Mouse (Mus musculus) CH12.LX (cell line): ENCODE results near the gene Col6a2. TPM values are rescaled to one million over a fixed set of nuclear protein-coding genes. Genes with fewer than 3 reads are reported as not detected.
A peak's percentile ranks its signal among the peaks of the same experiment; 100 is the strongest.

Experiments used
- DNase-seq: peaks from one replicate; pipeline ENCODE4 v3.0.0-alpha.2; 2013; ENCODE audit errors: extremely low read depth
- H3K27ac ChIP-seq: 2 replicates; pipeline ENCODE4 v1.5.1; 2012; ENCODE audit warnings: low read depth, mild to moderate bottlenecking, control low read depth, moderate library complexity; ENCODE audit not compliant: insufficient read depth
- H3K27me3 ChIP-seq: replicated peaks from 2 replicates; pipeline ENCODE3; 2012; ENCODE audit warnings: inconsistent platforms
- H3K36me3 ChIP-seq, 2 experiments: replicated peaks in 1 of 2; 2 replicates each; pipeline versions ENCODE3 to v1.6.1; 2012; ENCODE audit warnings: inconsistent platforms in 1 of 2, low read length in 1 of 2, mild to moderate bottlenecking in 1 of 2, mixed read lengths in 1 of 2, moderate library complexity in 1 of 2; ENCODE audit not compliant: control insufficient read depth in 1 of 2, insufficient read depth in 1 of 2
- H3K4me1 ChIP-seq, 2 experiments: 2 replicates each; pipeline ENCODE4 v1.6.1; 2012; ENCODE audit warnings: inconsistent platforms in 1 of 2, moderate library complexity in 1 of 2; ENCODE audit not compliant: insufficient read depth in 2 of 2, control insufficient read depth in 1 of 2
- H3K4me2 ChIP-seq: 2 replicates; pipeline ENCODE4 v1.6.1; 2012; ENCODE audit warnings: low read depth, mild to moderate bottlenecking, control low read depth; ENCODE audit not compliant: poor library complexity, insufficient read depth, severe bottlenecking
- H3K4me3 ChIP-seq, 3 experiments: fragments of 150-350 bp in 1 of 3; sonication (generic) in 1 of 3; replicated peaks in 1 of 3; 2 replicates each; pipeline versions ENCODE3 to v1.5.1; 2011 to 2012; ENCODE audit warnings: low read depth in 2 of 3, low read length in 2 of 3, mild to moderate bottlenecking in 2 of 3, moderate library complexity in 2 of 3, control low read depth in 1 of 3, improper control_type of control experiment in 1 of 3, inconsistent platforms in 1 of 3, mixed read lengths in 1 of 3; ENCODE audit not compliant: poor library complexity in 1 of 3
- H3K79me2 ChIP-seq: replicated peaks from 2 replicates; pipeline ENCODE4 v1.6.1; 2012; ENCODE audit warnings: mild to moderate bottlenecking, moderate library complexity; ENCODE audit not compliant: control insufficient read depth, poor library complexity, insufficient read depth, severe bottlenecking; ENCODE audit errors: extremely low read depth
- H3K9ac ChIP-seq: 2 replicates; pipeline ENCODE4 v1.6.1; 2012; ENCODE audit warnings: low read depth, mild to moderate bottlenecking, control low read depth, moderate library complexity; ENCODE audit not compliant: insufficient read depth
- H3K9me3 ChIP-seq: replicated peaks from 2 replicates; pipeline ENCODE3; 2012; ENCODE audit warnings: low read length, inconsistent platforms, mixed read lengths
- ELF1 ChIP-seq: IDR thresholded peaks from 2 replicates; pipeline ENCODE4 v1.6.1; 2014; ENCODE audit warnings: low read depth, mild to moderate bottlenecking, inconsistent platforms, low read length, improper control_type of control experiment
- ETS1 ChIP-seq: conservative IDR thresholded peaks from 2 replicates; pipeline ENCODE4 v1.6.1; 2012; ENCODE audit warnings: low read depth, mild to moderate bottlenecking, inconsistent platforms, low read length, improper control_type of control experiment, moderate library complexity
- HCFC1 ChIP-seq: IDR thresholded peaks from 2 replicates; pipeline ENCODE4 v1.6.1; 2012; ENCODE audit warnings: low read depth, mild to moderate bottlenecking, inconsistent platforms, low read length, improper control_type of control experiment
- JUN ChIP-seq: IDR thresholded peaks from 2 replicates; pipeline ENCODE4 v1.6.1; 2011; ENCODE audit warnings: low read depth, mild to moderate bottlenecking, low read length, improper control_type of control experiment, moderate library complexity; ENCODE audit not compliant: insufficient read depth
- JUND ChIP-seq: conservative IDR thresholded peaks from 2 replicates; pipeline ENCODE4 v1.6.1; 2011; ENCODE audit warnings: low read depth, low read length, improper control_type of control experiment
- MAFK ChIP-seq: IDR thresholded peaks from 2 replicates; pipeline ENCODE4 v1.6.1; 2011; ENCODE audit warnings: low read length, improper control_type of control experiment; ENCODE audit not compliant: insufficient replicate concordance
- MAX ChIP-seq: IDR thresholded peaks from 2 replicates; pipeline ENCODE4 v1.6.1; 2011; ENCODE audit warnings: low read length, improper control_type of control experiment
- MEF2A ChIP-seq: IDR thresholded peaks from 2 replicates; pipeline ENCODE4 v1.6.1; 2014; ENCODE audit warnings: low read depth, mild to moderate bottlenecking, inconsistent platforms, low read length, improper control_type of control experiment, borderline replicate concordance
- NELFE ChIP-seq: IDR thresholded peaks from 2 replicates; pipeline ENCODE4 v1.6.1; 2011; ENCODE audit warnings: low read depth, low read length, improper control_type of control experiment
- NRF1 ChIP-seq: IDR thresholded peaks from 2 replicates; pipeline ENCODE4 v1.6.1; 2014; ENCODE audit warnings: low read depth, mild to moderate bottlenecking, inconsistent platforms, low read length, improper control_type of control experiment, moderate library complexity
- PAX5 ChIP-seq: IDR thresholded peaks from 2 replicates; pipeline ENCODE4 v1.6.1; 2012; ENCODE audit warnings: low read length, inconsistent platforms, mixed read lengths
- POLR2A ChIP-seq: IDR thresholded peaks from 2 replicates; pipeline ENCODE4 v1.6.1; 2011; ENCODE audit warnings: low read depth, mild to moderate bottlenecking, improper control_type of control experiment, low read length
- POLR2AphosphoS2 ChIP-seq: IDR thresholded peaks from 2 replicates; pipeline ENCODE4 v1.6.1; 2011; ENCODE audit warnings: low read depth, low read length, improper control_type of control experiment
- RCOR1 ChIP-seq: conservative IDR thresholded peaks from 2 replicates; pipeline ENCODE4 v1.6.1; 2012; ENCODE audit warnings: low read depth, mild to moderate bottlenecking, inconsistent platforms, low read length, improper control_type of control experiment
- SIN3A ChIP-seq: IDR thresholded peaks from 2 replicates; pipeline ENCODE4 v1.6.1; 2012; ENCODE audit warnings: low read length, improper control_type of control experiment, inconsistent platforms
- TBP ChIP-seq: conservative IDR thresholded peaks from 2 replicates; pipeline ENCODE4 v1.6.1; 2011; ENCODE audit warnings: low read depth, low read length, improper control_type of control experiment
- UBTF ChIP-seq: IDR thresholded peaks from 2 replicates; pipeline ENCODE4 v1.6.1; 2012; ENCODE audit warnings: low read depth, mild to moderate bottlenecking, inconsistent platforms, low read length, improper control_type of control experiment, moderate library complexity
- USF2 ChIP-seq: conservative IDR thresholded peaks from 2 replicates; pipeline ENCODE4 v1.6.1; 2011; ENCODE audit warnings: low read depth, low read length, improper control_type of control experiment
- ZC3H11A ChIP-seq: IDR thresholded peaks from 2 replicates; pipeline ENCODE4 v1.6.1; 2012; ENCODE audit warnings: low read depth, mild to moderate bottlenecking, inconsistent platforms, low read length, improper control_type of control experiment
- ZNF384 ChIP-seq: IDR thresholded peaks from 2 replicates; pipeline ENCODE4 v1.6.1; 2012; ENCODE audit warnings: low read depth, low read length, improper control_type of control experiment, inconsistent platforms
- dilution Hi-C: fragments of 300-500 bp; cut with MboI; formaldehyde crosslinking; loops from 2 replicates; pipeline ENCODE4 v1.14.3; 2020; ENCODE audit warnings: low sequenced_read_pairs; ENCODE audit not compliant: extremely low pct_unique_long_range_greater_than_20kb, extremely low pct_ligation_motif_present
- in situ Hi-C: fragments of 300-500 bp; cut with MboI; formaldehyde crosslinking; loops from 3 replicates; pipeline ENCODE4 v1.14.3; 2019; ENCODE audit warnings: low sequenced_read_pairs, low pct_ligation_motif_present, low pct_unique_long_range_greater_than_20kb, mixed read lengths
- polyA plus RNA-seq: library from polyadenylated mRNA; unstranded; fragments of >175 nt; gene quantifications from 2 replicates; pipeline ENCODE4 v1.2.1, GENCODE M21; 2012; ENCODE audit warnings: low read depth; ENCODE audit not compliant: insufficient read length
- total RNA-seq, 2 experiments: library from RNA; depleted of rRNA; stranded (reverse); fragments of 300-350 nt in 1 of 2; fragments of >200 nt in 1 of 2; gene quantifications; 2 replicates each; pipeline ENCODE4 v1.2.3; 2012 to 2014

Col6a2 gene
- total and polyA plus RNA-seq, 3 experiments, result not detected

DNA sequence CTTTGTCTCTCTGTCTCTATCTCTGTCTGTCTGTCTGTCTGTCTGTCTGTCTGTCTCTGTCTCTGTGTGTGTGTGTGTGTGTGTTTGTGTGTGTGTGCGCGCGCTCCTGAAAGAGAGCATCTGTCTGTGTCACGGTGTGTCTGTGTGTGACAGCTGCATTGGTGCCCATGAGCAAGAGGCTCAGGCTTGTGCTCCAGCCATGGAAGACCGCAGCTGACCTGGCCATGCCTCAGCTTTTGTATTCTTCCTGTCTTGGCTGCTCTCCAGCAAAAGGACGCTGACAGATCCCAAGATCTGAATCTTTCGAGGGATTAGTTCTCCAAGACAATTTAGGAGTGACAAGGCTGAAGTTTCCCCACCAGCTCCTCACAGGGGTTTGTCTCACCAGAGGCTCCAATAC, 1.5 kb upstream of the Col6a2 start:
- dilution Hi-C loops (no loop called here), in situ Hi-C loops (no loop called here)
- no peaks in the 10 kb centered on the region for H3K36me3 ChIP-seq
- peaks cover 2 to 4% of the 10 kb centered on the region in 2 experiments; a peak in 3 of 4 replicates for H3K4me1 ChIP-seq
- no peak overlapping the region for H3K4me2 ChIP-seq
- no peak for DNase-seq
- peaks cover 72% of the 10 kb centered on the region for H3K27me3 ChIP-seq
- H3K9me3 ChIP-seq, result no peaks in the 10 kb centered on the region
- H3K27ac ChIP-seq, result no peak overlapping the region
- H3K9ac ChIP-seq, result no peak overlapping the region
- no peak overlapping the region for H3K4me3 ChIP-seq
- H3K79me2 ChIP-seq, result no peaks in the 10 kb centered on the region
- no peak for TF ChIP-seq POLR2A

DNA sequence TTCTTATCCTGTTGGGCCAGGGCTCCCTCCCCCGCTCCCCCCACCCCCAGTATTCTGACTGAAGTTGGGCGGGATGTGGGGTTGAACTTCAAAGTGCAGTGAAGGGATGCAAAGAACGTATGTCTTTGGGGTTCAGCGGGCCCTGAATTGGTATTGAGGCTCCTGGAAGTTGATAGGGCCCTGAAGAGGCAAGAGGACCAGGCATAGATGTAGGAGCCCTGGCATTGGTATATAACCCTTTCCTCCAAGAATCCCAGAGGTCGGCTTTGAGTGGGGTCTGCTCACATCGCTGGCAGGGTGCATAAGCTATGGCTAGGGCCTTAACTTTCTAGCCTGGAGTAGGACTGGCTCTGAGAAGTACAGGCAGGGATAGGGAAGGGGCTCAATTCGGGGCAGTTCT, 304 bp upstream of the Col6a2 start:
- no peak for DNase-seq
- H3K27ac ChIP-seq, result no peak overlapping the region
- in situ Hi-C loops, result no loop called here
- TF ChIP-seq USF2 (no peak), PAX5 (no peak), JUND (no peak), RCOR1 (no peak), ETS1 (no peak), ZNF384 (no peak), MAFK (no peak), POLR2AphosphoS2 (no peak), JUN (no peak), NELFE (no peak), SIN3A (no peak), ELF1 (no peak), POLR2A (no peak), UBTF (no peak), NRF1 (no peak), ZC3H11A (no peak), MEF2A (no peak), MAX (no peak), TBP (no peak), HCFC1 (no peak)
- TF ChIP-seq, all 38 proteins: peak for 0
- Histone ChIP-seq H3K4me2 (peak overlapping the region; percentile 74), H3K9me3 (no peaks in the 10 kb centered on the region), H3K4me1 (peaks cover 2 to 4% of the 10 kb centered on the region in 2 experiments; a peak in 3 of 4 replicates), H3K9ac (no peak overlapping the region), H3K4me3 (no peak overlapping the region), H3K27me3 (peaks cover 69% of the 10 kb centered on the region), H3K36me3 (no peaks in the 10 kb centered on the region), H3K79me2 (no peaks in the 10 kb centered on the region)
- dilution Hi-C loops, result no loop called here
